Mouse (Mus musculus): Measurements from ENCODE around the gene Map3k7cl. TPM values are rescaled to one million over a fixed set of nuclear protein-coding genes. Genes with fewer than 3 reads are reported as not detected.

The Map3k7cl gene
- polyA plus RNA-seq, 1 experiment from 2014 or later: not detected

GRCm38 (mm10) chr16:87568241-87568640, 15.1 kb downstream of the Map3k7cl start:
- Histone ChIP-seq H3K4me1 (peaks cover 20% of the 10 kb centered on the region), H3K36me3 (no peaks in the 10 kb centered on the region), H3K4me2 (replicated peaks) (no peak overlapping the region), H3K27me3 (no peaks in the 10 kb centered on the region), H3K4me3 (no peak overlapping the region), H3K27ac (replicated peaks) (peak overlapping the region; percentile 80), H3K9me3 (no peaks in the 10 kb centered on the region), H3K9ac (replicated peaks) (no peak overlapping the region)
- 79% methylated on average over 7 of the region's 7 CpGs for WGBS
- peak; percentile 44 for ATAC-seq (replicated peaks)

- Histone ChIP-seq H3K36me3 (no peaks in the 10 kb centered on the region), H3K4me3 (no peak overlapping the region), H3K27me3 (no peaks in the 10 kb centered on the region), H3K9me3 (no peaks in the 10 kb centered on the region), H3K4me2 (replicated peaks) (no peak overlapping the region), H3K27ac (replicated peaks) (no peak overlapping the region), H3K4me1 (peaks cover 20% of the 10 kb centered on the region), H3K9ac (replicated peaks) (no peak overlapping the region)
- ATAC-seq (replicated peaks): no peak
- 69% methylated on average over 7 of the region's 7 CpGs for WGBS
These were observed 16.5 kb downstream of the Map3k7cl start for GRCm38 (mm10) chr16:87569576-87570105.

- H3K27me3 ChIP-seq: no peaks in the 10 kb centered on the region
- no peak overlapping the region for H3K9ac ChIP-seq (replicated peaks)
- no peaks in the 10 kb centered on the region for H3K36me3 ChIP-seq
- H3K27ac ChIP-seq (replicated peaks): no peak overlapping the region
- WGBS: 91% methylated on average over 7 of the region's 7 CpGs
- H3K4me2 ChIP-seq (replicated peaks): no peak overlapping the region
- no peaks in the 10 kb centered on the region for H3K9me3 ChIP-seq
- no peak overlapping the region for H3K4me3 ChIP-seq
- peaks cover 20% of the 10 kb centered on the region for H3K4me1 ChIP-seq
- no peak for ATAC-seq (replicated peaks)
These were observed 17.2 kb downstream of the Map3k7cl start for GRCm38 (mm10) chr16:87570334-87570733.

- Histone ChIP-seq H3K9me3 (no peaks in the 10 kb centered on the region), H3K9ac (replicated peaks) (no peak overlapping the region), H3K36me3 (no peaks in the 10 kb centered on the region), H3K4me2 (replicated peaks) (no peak overlapping the region), H3K4me1 (peaks cover 5% of the 10 kb centered on the region; the same call in 1 of the 2 replicates), H3K27ac (replicated peaks) (no peak overlapping the region), H3K27me3 (no peaks in the 10 kb centered on the region), H3K4me3 (no peak overlapping the region)
- ATAC-seq (replicated peaks): no peak
- 84% methylated on average over 5 of the region's 5 CpGs for WGBS
These were observed 20.3 kb downstream of the Map3k7cl start for GRCm38 (mm10) chr16:87573409-87573808.

GRCm38 (mm10) chr16:87574160-87574559, 21.0 kb downstream of the Map3k7cl start:
- no peak overlapping the region for H3K4me3 ChIP-seq
- no peaks in the 10 kb centered on the region for H3K36me3 ChIP-seq
- no peaks in the 10 kb centered on the region for H3K27me3 ChIP-seq
- H3K4me1 ChIP-seq: 0 out of 2 replicates have a peak, but pooled peaks cover 4% of the 10 kb centered on the region
- no peaks in the 10 kb centered on the region for H3K9me3 ChIP-seq
- H3K9ac ChIP-seq (replicated peaks): no peak overlapping the region
- H3K27ac ChIP-seq (replicated peaks): no peak overlapping the region
- H3K4me2 ChIP-seq (replicated peaks): no peak overlapping the region
- WGBS: 65% methylated on average over 5 of the region's 5 CpGs
- no peak for ATAC-seq (replicated peaks)

GRCm38 (mm10) chr16:87575600-87575999, 22.5 kb downstream of the Map3k7cl start:
- ATAC-seq (replicated peaks): no peak

GRCm38 (mm10) chr16:87578881-87579280, 25.8 kb downstream of the Map3k7cl start:
- Histone ChIP-seq H3K27ac (replicated peaks) (no peak overlapping the region), H3K4me2 (replicated peaks) (no peak overlapping the region), H3K9ac (replicated peaks) (no peak overlapping the region), H3K36me3 (no peaks in the 10 kb centered on the region), H3K4me3 (no peak overlapping the region), H3K27me3 (no peaks in the 10 kb centered on the region), H3K9me3 (no peaks in the 10 kb centered on the region), H3K4me1 (0 out of 2 replicates have a peak, but pooled peaks cover 6% of the 10 kb centered on the region)
- 83% methylated on average over 7 of the region's 7 CpGs for WGBS
- no peak for ATAC-seq (replicated peaks)

More at GRCm38 (mm10) chr16:87575600-87575999, 22.5 kb downstream of the Map3k7cl start:
- Histone ChIP-seq H3K4me1 (0 out of 2 replicates have a peak, but pooled peaks cover 6% of the 10 kb centered on the region), H3K9ac (replicated peaks) (no peak overlapping the region), H3K27me3 (no peaks in the 10 kb centered on the region), H3K9me3 (no peaks in the 10 kb centered on the region), H3K4me3 (no peak overlapping the region), H3K4me2 (replicated peaks) (no peak overlapping the region), H3K27ac (replicated peaks) (no peak overlapping the region), H3K36me3 (no peaks in the 10 kb centered on the region)
- WGBS: 76% methylated on average over 10 of the region's 10 CpGs

- no peak overlapping the region for H3K9ac ChIP-seq (replicated peaks)
- H3K27ac ChIP-seq (replicated peaks): no peak overlapping the region
- no peaks in the 10 kb centered on the region for H3K36me3 ChIP-seq
- 0 out of 2 replicates have a peak, but pooled peaks cover 6% of the 10 kb centered on the region for H3K4me1 ChIP-seq
- H3K4me2 ChIP-seq (replicated peaks): no peak overlapping the region
- H3K4me3 ChIP-seq: no peak overlapping the region
- 63% methylated on average over 14 of the region's 14 CpGs for WGBS
- no peaks in the 10 kb centered on the region for H3K9me3 ChIP-seq
- no peak for ATAC-seq (replicated peaks)
- no peaks in the 10 kb centered on the region for H3K27me3 ChIP-seq
These were observed 26.3 kb downstream of the Map3k7cl start for GRCm38 (mm10) chr16:87579462-87579861.

- 93% methylated on average over 6 of the region's 6 CpGs for WGBS
- H3K4me1 ChIP-seq: 0 out of 2 replicates have a peak, but pooled peaks cover 6% of the 10 kb centered on the region
- no peak overlapping the region for H3K4me3 ChIP-seq
- no peak overlapping the region for H3K4me2 ChIP-seq (replicated peaks)
- H3K9ac ChIP-seq (replicated peaks): no peak overlapping the region
- no peaks in the 10 kb centered on the region for H3K27me3 ChIP-seq
- no peaks in the 10 kb centered on the region for H3K9me3 ChIP-seq
- H3K36me3 ChIP-seq: no peaks in the 10 kb centered on the region
- no peak for ATAC-seq (replicated peaks)
- no peak overlapping the region for H3K27ac ChIP-seq (replicated peaks)
These were observed 29.6 kb downstream of the Map3k7cl start for GRCm38 (mm10) chr16:87582776-87583175.

GRCm38 (mm10) chr16:87584618-87585017, 31.5 kb downstream of the Map3k7cl start:
- H3K36me3 ChIP-seq: no peaks in the 10 kb centered on the region
- 89% methylated on average over 7 of the region's 7 CpGs for WGBS
- no peak overlapping the region for H3K9ac ChIP-seq (replicated peaks)
- no peak overlapping the region for H3K4me2 ChIP-seq (replicated peaks)
- H3K27ac ChIP-seq (replicated peaks): no peak overlapping the region
- H3K27me3 ChIP-seq: no peaks in the 10 kb centered on the region
- 0 out of 2 replicates have a peak, but pooled peaks cover 1% of the 10 kb centered on the region for H3K4me1 ChIP-seq
- no peak for ATAC-seq (replicated peaks)
- no peak overlapping the region for H3K4me3 ChIP-seq
- no peaks in the 10 kb centered on the region for H3K9me3 ChIP-seq

GRCm38 (mm10) chr16:87585548-87586262, 32.6 kb downstream of the Map3k7cl start:
- no peak overlapping the region for H3K9ac ChIP-seq (replicated peaks)
- no peak overlapping the region for H3K4me2 ChIP-seq (replicated peaks)
- ATAC-seq (replicated peaks): no peak
- H3K4me3 ChIP-seq: no peak overlapping the region
- no peaks in the 10 kb centered on the region for H3K9me3 ChIP-seq
- no peaks in the 10 kb centered on the region for H3K4me1 ChIP-seq
- H3K36me3 ChIP-seq: no peaks in the 10 kb centered on the region
- 92% methylated on average over 8 of the region's 8 CpGs for WGBS
- no peak overlapping the region for H3K27ac ChIP-seq (replicated peaks)
- H3K27me3 ChIP-seq: no peaks in the 10 kb centered on the region

- Histone ChIP-seq H3K9me3 (no peaks in the 10 kb centered on the region), H3K9ac (replicated peaks) (no peak overlapping the region), H3K4me3 (no peak overlapping the region), H3K4me2 (replicated peaks) (no peak overlapping the region), H3K4me1 (no peaks in the 10 kb centered on the region), H3K27ac (replicated peaks) (no peak overlapping the region), H3K27me3 (no peaks in the 10 kb centered on the region), H3K36me3 (no peaks in the 10 kb centered on the region)
- WGBS: 65% methylated on average over 8 of the region's 8 CpGs
- ATAC-seq (replicated peaks): no peak
These were observed 34.7 kb downstream of the Map3k7cl start for GRCm38 (mm10) chr16:87587843-87588242.
